Mouse (Mus musculus): Measurements from ENCODE around the gene Cracr2a. TPM values are rescaled to one million over a fixed set of nuclear protein-coding genes. Genes with fewer than 3 reads are reported as not detected.

The Cracr2a gene
- polyA plus RNA-seq, 1 experiment from 2014 or later = 4.3 TPM

- Histone ChIP-seq H3K4me2 (ENCODE audit: low read depth, low read length) (no peak overlapping the region), H3K36me3 (ENCODE audit: control insufficient read depth, insufficient read depth, low read length) (no peaks in the 10 kb centered on the region), H3K27ac (ENCODE audit: low read length) (no peak overlapping the region), H3K4me1 (replicated peaks; ENCODE audit: control insufficient read depth, insufficient read depth, low read length) (no peaks in the 10 kb centered on the region), H3K4me3 (ENCODE audit: low read length) (no peak overlapping the region), H3K27me3 (ENCODE audit: control insufficient read depth, insufficient read depth, low read depth, low read length) (no peaks in the 10 kb centered on the region), H3K9ac (ENCODE audit: low read length) (no peak overlapping the region), H3K9me3 (ENCODE audit: control insufficient read depth, low read length) (no peaks in the 10 kb centered on the region)
- ATAC-seq (ENCODE audit: low read depth) = no peak
- 69% methylated on average over 2 of the region's 2 CpGs for WGBS
Observed at GRCm38 (mm10) chr6:127634858-127635257, 73.7 kb downstream of the Cracr2a start.

GRCm38 (mm10) chr6:127635462-127636189 is 74.5 kb downstream of the Cracr2a start:
- no peaks in the 10 kb centered on the region for H3K4me1 ChIP-seq (replicated peaks; ENCODE audit: control insufficient read depth, insufficient read depth, low read length)
- 74% methylated on average over 9 of the region's 9 CpGs for WGBS
- no peaks in the 10 kb centered on the region for H3K36me3 ChIP-seq (ENCODE audit: control insufficient read depth, insufficient read depth, low read length)
- no peaks in the 10 kb centered on the region for H3K27me3 ChIP-seq (ENCODE audit: control insufficient read depth, insufficient read depth, low read depth, low read length)
- H3K4me3 ChIP-seq (ENCODE audit: low read length) = no peak overlapping the region
- no peak overlapping the region for H3K27ac ChIP-seq (ENCODE audit: low read length)
- H3K4me2 ChIP-seq (ENCODE audit: low read depth, low read length) = no peak overlapping the region
- H3K9me3 ChIP-seq (ENCODE audit: control insufficient read depth, low read length) = no peaks in the 10 kb centered on the region
- ATAC-seq (ENCODE audit: low read depth) = no peak
- no peak overlapping the region for H3K9ac ChIP-seq (ENCODE audit: low read length)

- no peaks in the 10 kb centered on the region for H3K36me3 ChIP-seq (ENCODE audit: control insufficient read depth, insufficient read depth, low read length)
- no peak overlapping the region for H3K27ac ChIP-seq (ENCODE audit: low read length)
- no peaks in the 10 kb centered on the region for H3K9me3 ChIP-seq (ENCODE audit: control insufficient read depth, low read length)
- no peak overlapping the region for H3K4me2 ChIP-seq (ENCODE audit: low read depth, low read length)
- H3K27me3 ChIP-seq (ENCODE audit: control insufficient read depth, insufficient read depth, low read depth, low read length) = no peaks in the 10 kb centered on the region
- H3K4me3 ChIP-seq (ENCODE audit: low read length) = no peak overlapping the region
- peaks cover 4% of the 10 kb centered on the region for H3K4me1 ChIP-seq (replicated peaks; ENCODE audit: control insufficient read depth, insufficient read depth, low read length)
- no peak for ATAC-seq (ENCODE audit: low read depth)
- H3K9ac ChIP-seq (ENCODE audit: low read length) = no peak overlapping the region
- 41% methylated on average over 8 of the region's 8 CpGs for WGBS
Observed at GRCm38 (mm10) chr6:127641077-127641801, 80.1 kb downstream of the Cracr2a start.

GRCm38 (mm10) chr6:127655988-127656387 is 94.8 kb downstream of the Cracr2a start:
- ATAC-seq (ENCODE audit: low read depth) = no peak
- no peak overlapping the region for H3K27ac ChIP-seq (ENCODE audit: low read length)
- WGBS = 56% methylated on average over 4 of the region's 4 CpGs
- H3K36me3 ChIP-seq (ENCODE audit: control insufficient read depth, insufficient read depth, low read length) = peaks cover 10% of the 10 kb centered on the region; the same call in 1 of the 2 replicates
- H3K4me3 ChIP-seq (ENCODE audit: low read length) = no peak overlapping the region
- H3K27me3 ChIP-seq (ENCODE audit: control insufficient read depth, insufficient read depth, low read depth, low read length) = no peaks in the 10 kb centered on the region
- H3K9ac ChIP-seq (ENCODE audit: low read length) = no peak overlapping the region
- no peaks in the 10 kb centered on the region for H3K9me3 ChIP-seq (ENCODE audit: control insufficient read depth, low read length)
- no peak overlapping the region for H3K4me2 ChIP-seq (ENCODE audit: low read depth, low read length)
- H3K4me1 ChIP-seq (replicated peaks; ENCODE audit: control insufficient read depth, insufficient read depth, low read length) = peaks cover 3% of the 10 kb centered on the region

- H3K4me3 ChIP-seq (ENCODE audit: low read length) = no peak overlapping the region
- 90% methylated on average over 11 of the region's 11 CpGs for WGBS
- H3K36me3 ChIP-seq (ENCODE audit: control insufficient read depth, insufficient read depth, low read length) = peaks cover 10% of the 10 kb centered on the region; the same call in 1 of the 2 replicates
- H3K9me3 ChIP-seq (ENCODE audit: control insufficient read depth, low read length) = no peaks in the 10 kb centered on the region
- H3K4me2 ChIP-seq (ENCODE audit: low read depth, low read length) = no peak overlapping the region
- H3K27ac ChIP-seq (ENCODE audit: low read length) = no peak overlapping the region
- H3K27me3 ChIP-seq (ENCODE audit: control insufficient read depth, insufficient read depth, low read depth, low read length) = no peaks in the 10 kb centered on the region
- peaks cover 3% of the 10 kb centered on the region for H3K4me1 ChIP-seq (replicated peaks; ENCODE audit: control insufficient read depth, insufficient read depth, low read length)
- H3K9ac ChIP-seq (ENCODE audit: low read length) = no peak overlapping the region
- ATAC-seq (ENCODE audit: low read depth) = no peak
Observed at GRCm38 (mm10) chr6:127657152-127657551, 96.0 kb downstream of the Cracr2a start.

GRCm38 (mm10) chr6:127659472-127659871 is 98.3 kb downstream of the Cracr2a start:
- Histone ChIP-seq H3K4me3 (ENCODE audit: low read length) (no peak overlapping the region), H3K4me2 (ENCODE audit: low read depth, low read length) (no peak overlapping the region), H3K27me3 (ENCODE audit: control insufficient read depth, insufficient read depth, low read depth, low read length) (no peaks in the 10 kb centered on the region), H3K9ac (ENCODE audit: low read length) (no peak overlapping the region), H3K9me3 (ENCODE audit: control insufficient read depth, low read length) (no peaks in the 10 kb centered on the region), H3K27ac (ENCODE audit: low read length) (peak overlapping the region; percentile 47), H3K4me1 (replicated peaks; ENCODE audit: control insufficient read depth, insufficient read depth, low read length) (peaks cover 6% of the 10 kb centered on the region), H3K36me3 (ENCODE audit: control insufficient read depth, insufficient read depth, low read length) (peaks cover 4% of the 10 kb centered on the region; the same call in 1 of the 2 replicates)
- 56% methylated on average over 5 of the region's 5 CpGs for WGBS
- 0 out of 2 replicates have a peak, but pooled peaks have one; percentile 32 for ATAC-seq (ENCODE audit: low read depth)

GRCm38 (mm10) chr6:127659966-127660365 is 98.8 kb downstream of the Cracr2a start:
- Histone ChIP-seq H3K4me2 (ENCODE audit: low read depth, low read length) (no peak overlapping the region), H3K9ac (ENCODE audit: low read length) (no peak overlapping the region), H3K4me1 (replicated peaks; ENCODE audit: control insufficient read depth, insufficient read depth, low read length) (peaks cover 6% of the 10 kb centered on the region), H3K27ac (ENCODE audit: low read length) (peak overlapping the region; percentile 23; the same call in 1 of the 2 replicates), H3K4me3 (ENCODE audit: low read length) (no peak overlapping the region), H3K9me3 (ENCODE audit: control insufficient read depth, low read length) (no peaks in the 10 kb centered on the region), H3K36me3 (ENCODE audit: control insufficient read depth, insufficient read depth, low read length) (peaks cover 3% of the 10 kb centered on the region; the same call in 1 of the 2 replicates), H3K27me3 (ENCODE audit: control insufficient read depth, insufficient read depth, low read depth, low read length) (no peaks in the 10 kb centered on the region)
- peak; percentile 72 for ATAC-seq (ENCODE audit: low read depth)
- WGBS = 63% methylated on average over 4 of the region's 4 CpGs

GRCm38 (mm10) chr6:127661717-127662292 is 100.7 kb downstream of the Cracr2a start:
- no peak overlapping the region for H3K4me2 ChIP-seq (ENCODE audit: low read depth, low read length)
- no peaks in the 10 kb centered on the region for H3K36me3 ChIP-seq (ENCODE audit: control insufficient read depth, insufficient read depth, low read length)
- H3K9me3 ChIP-seq (ENCODE audit: control insufficient read depth, low read length) = no peaks in the 10 kb centered on the region
- H3K4me3 ChIP-seq (ENCODE audit: low read length) = no peak overlapping the region
- ATAC-seq (ENCODE audit: low read depth) = no peak
- 68% methylated on average over 7 of the region's 7 CpGs for WGBS
- no peak overlapping the region for H3K9ac ChIP-seq (ENCODE audit: low read length)
- H3K27me3 ChIP-seq (ENCODE audit: control insufficient read depth, insufficient read depth, low read depth, low read length) = no peaks in the 10 kb centered on the region
- peaks cover 6% of the 10 kb centered on the region for H3K4me1 ChIP-seq (replicated peaks; ENCODE audit: control insufficient read depth, insufficient read depth, low read length)
- no peak overlapping the region for H3K27ac ChIP-seq (ENCODE audit: low read length)

GRCm38 (mm10) chr6:127663263-127663662 is 102.1 kb downstream of the Cracr2a start:
- WGBS = 43% methylated on average over 7 of the region's 7 CpGs
- Histone ChIP-seq H3K27ac (ENCODE audit: low read length) (no peak overlapping the region), H3K4me2 (ENCODE audit: low read depth, low read length) (no peak overlapping the region), H3K4me3 (ENCODE audit: low read length) (no peak overlapping the region), H3K27me3 (ENCODE audit: control insufficient read depth, insufficient read depth, low read depth, low read length) (no peaks in the 10 kb centered on the region), H3K4me1 (replicated peaks; ENCODE audit: control insufficient read depth, insufficient read depth, low read length) (peaks cover 6% of the 10 kb centered on the region), H3K9me3 (ENCODE audit: control insufficient read depth, low read length) (no peaks in the 10 kb centered on the region), H3K36me3 (ENCODE audit: control insufficient read depth, insufficient read depth, low read length) (no peaks in the 10 kb centered on the region), H3K9ac (ENCODE audit: low read length) (no peak overlapping the region)
- no peak for ATAC-seq (ENCODE audit: low read depth)

All from lung, embryonic 16.5 days (tissue).